Mouse (Mus musculus) cerebellum, adult 18-20 months (tissue): ENCODE measurements around the gene Elmsan1.

Experiments used
- DNase-seq, 2 experiments: peaks; one replicate each; pipeline ENCODE4 v3.0.0; 2021

Gene Elmsan1

GRCm38 (mm10) chr12:84173309-84173915 lies 45.3 kb downstream of the Elmsan1 start:
- no peak for DNase-seq

- peak; percentile 63 to 69 for DNase-seq
Observed at GRCm38 (mm10) chr12:84172862-84173261, 45.8 kb downstream of the Elmsan1 start.

- DNase-seq: no peak
Observed at GRCm38 (mm10) chr12:84172216-84172615, 46.5 kb downstream of the Elmsan1 start.

- no peak for DNase-seq
Observed at GRCm38 (mm10) chr12:84170610-84171009, 48.1 kb downstream of the Elmsan1 start.

GRCm38 (mm10) chr12:84165631-84166373 lies 52.9 kb downstream of the Elmsan1 start:
- DNase-seq: no peak

- DNase-seq: peak in 1 of 2 experiments; percentile 7
Observed at GRCm38 (mm10) chr12:84163586-84164110, 55.0 kb downstream of the Elmsan1 start.

- peak in 1 of 2 experiments; percentile 46 for DNase-seq
Observed at GRCm38 (mm10) chr12:84163133-84163532, 55.5 kb downstream of the Elmsan1 start.

- DNase-seq: no peak
Observed at GRCm38 (mm10) chr12:84161616-84162433, 56.9 kb downstream of the Elmsan1 start.

- DNase-seq: no peak
Observed at GRCm38 (mm10) chr12:84161116-84161515, 57.6 kb downstream of the Elmsan1 start.

- no peak for DNase-seq
Observed at GRCm38 (mm10) chr12:84160491-84160890, 58.2 kb downstream of the Elmsan1 start.

- DNase-seq: peak in 1 of 2 experiments; percentile 11
Observed at GRCm38 (mm10) chr12:84158156-84158555, 60.5 kb downstream of the Elmsan1 start.

- peak in 1 of 2 experiments; percentile 19 for DNase-seq
Observed at GRCm38 (mm10) chr12:84156210-84156609, 62.5 kb downstream of the Elmsan1 start.

GRCm38 (mm10) chr12:84155523-84155871 lies 63.2 kb downstream of the Elmsan1 start:
- peak in 1 of 2 experiments; percentile 53 for DNase-seq

GRCm38 (mm10) chr12:84154786-84155522 lies 63.7 kb downstream of the Elmsan1 start:
- peak; percentile 92 to 94 for DNase-seq

GRCm38 (mm10) chr12:84153414-84153813 lies 65.3 kb downstream of the Elmsan1 start:
- DNase-seq: peak in 1 of 2 experiments; percentile 36

GRCm38 (mm10) chr12:84152352-84153190 lies 66.1 kb downstream of the Elmsan1 start:
- peak in 1 of 2 experiments; percentile 16 for DNase-seq

- DNase-seq: no peak
Observed at GRCm38 (mm10) chr12:84151911-84152310, 66.8 kb downstream of the Elmsan1 start.

- DNase-seq: peak in 1 of 2 experiments; percentile 15
Observed at GRCm38 (mm10) chr12:84150976-84151375, 67.7 kb downstream of the Elmsan1 start.

- no peak for DNase-seq
Observed at GRCm38 (mm10) chr12:84149971-84150370, 68.7 kb downstream of the Elmsan1 start.

GRCm38 (mm10) chr12:84148622-84149012 lies 70.1 kb downstream of the Elmsan1 start:
- DNase-seq: no peak

- peak; percentile 60 to 63 for DNase-seq
Observed at GRCm38 (mm10) chr12:84147954-84148621, 70.6 kb downstream of the Elmsan1 start, which contains the start of gene Pnma1. Pnma1 (minus strand) TSS chr12:84148489.
